Mouse (Mus musculus): ENCODE data around the gene Olfr948. TPM values are rescaled to one million over a fixed set of nuclear protein-coding genes. Genes with fewer than 3 reads are reported as not detected.

The Olfr948 gene
- total RNA-seq (2014; rRNA removed) (not detected in 2 replicates), polyA plus RNA-seq (2015; fragmentation: Nextera tagmentation; extraction: Ambion mirVana) (not detected in 2 replicates)

GRCm38 (mm10) chr9:39325945-39326344, at the start of gene Olfr948:
Gene Olfr948 (minus strand): TSS chr9:39326045.
- no peak for DNase-seq (ENCODE audit: low spot score)
- Histone ChIP-seq H3K9ac (replicated peaks; ENCODE audit: low read length) (no peak within 1 kb of the TSS), H3K36me3 (ENCODE audit: insufficient read depth, low read length) (no peaks in the 10 kb centered on the region), H3K4me2 (ENCODE audit: low read depth, low read length) (no peak within 1 kb of the TSS), H3K27ac (no peak within 1 kb of the TSS), H3K9me3 (ENCODE audit: low read length) (no peaks in the 10 kb centered on the region), H3K4me3 (ENCODE audit: low read length) (no peak within 1 kb of the TSS), H3K4me1 (ENCODE audit: insufficient read depth, low read length) (no peaks in the 10 kb centered on the region), H3K27me3 (ENCODE audit: insufficient read depth, low read length) (no peaks in the 10 kb centered on the region)
- no peak for TF ChIP-seq CTCF (IDR thresholded peaks at IDR 0.05; ENCODE audit: low read depth)
- no peak for ATAC-seq

GRCm38 (mm10) chr9:39287136-39287535, 38.7 kb downstream of the Olfr948 start:
- ATAC-seq (no peak), DNase-seq (ENCODE audit: low spot score) (no peak)
- no peak overlapping the region for H3K9ac ChIP-seq (replicated peaks; ENCODE audit: low read length)
- no peak overlapping the region for H3K4me2 ChIP-seq (ENCODE audit: low read depth, low read length)
- WGBS, result 87% methylated on average over 2 of the region's 2 CpGs
- no peak overlapping the region for H3K27ac ChIP-seq
- H3K36me3 ChIP-seq (ENCODE audit: insufficient read depth, low read length), result no peaks in the 10 kb centered on the region
- H3K9me3 ChIP-seq (ENCODE audit: low read length), result no peaks in the 10 kb centered on the region
- H3K4me1 ChIP-seq (ENCODE audit: insufficient read depth, low read length), result no peaks in the 10 kb centered on the region
- H3K4me3 ChIP-seq (ENCODE audit: low read length), result no peak overlapping the region
- H3K27me3 ChIP-seq (ENCODE audit: insufficient read depth, low read length), result no peaks in the 10 kb centered on the region
- TF ChIP-seq CTCF (IDR thresholded peaks at IDR 0.05; ENCODE audit: low read depth), result no peak

- no peak within 1 kb of the TSS for H3K4me2 ChIP-seq (ENCODE audit: low read depth, low read length)
- H3K9me3 ChIP-seq (ENCODE audit: low read length), result no peaks in the 10 kb centered on the region
- no peak for TF ChIP-seq CTCF (IDR thresholded peaks at IDR 0.05; ENCODE audit: low read depth)
- H3K27ac ChIP-seq, result no peak within 1 kb of the TSS
- H3K9ac ChIP-seq (replicated peaks; ENCODE audit: low read length), result no peak within 1 kb of the TSS
- H3K36me3 ChIP-seq (ENCODE audit: insufficient read depth, low read length), result no peaks in the 10 kb centered on the region
- H3K4me1 ChIP-seq (ENCODE audit: insufficient read depth, low read length), result no peaks in the 10 kb centered on the region
- H3K27me3 ChIP-seq (ENCODE audit: insufficient read depth, low read length), result no peaks in the 10 kb centered on the region
- no peak for DNase-seq (ENCODE audit: low spot score)
- no peak within 1 kb of the TSS for H3K4me3 ChIP-seq (ENCODE audit: low read length)
- no peak for ATAC-seq
- 86% methylated on average over 3 of the region's 3 CpGs for WGBS
Observed at GRCm38 (mm10) chr9:39276718-39277117, 49.1 kb downstream of the Olfr948 start, which contains the start of gene Olfr945. Gene Olfr945 (minus strand): TSS chr9:39276818.

Other genes starting within 250 kb of the Olfr948 start
- gene Olfr938, start 247.2 kb downstream of the Olfr948 start, total RNA-seq (2014; rRNA removed), result not detected in 2 replicates
- not detected in 2 replicates for gene Olfr938, start 247.2 kb downstream of the Olfr948 start, polyA plus RNA-seq (2015; fragmentation: Nextera tagmentation; extraction: Ambion mirVana)
- not detected in 2 replicates for gene Olfr27, start 197.9 kb downstream of the Olfr948 start, total RNA-seq (2014; rRNA removed)
- not detected in 2 replicates for gene Olfr27, start 197.9 kb downstream of the Olfr948 start, polyA plus RNA-seq (2015; fragmentation: Nextera tagmentation; extraction: Ambion mirVana)
- gene Olfr943, start 159.7 kb downstream of the Olfr948 start, total RNA-seq (2014; rRNA removed), result not detected in 2 replicates
- not detected in 2 replicates for gene Olfr943, start 159.7 kb downstream of the Olfr948 start, polyA plus RNA-seq (2015; fragmentation: Nextera tagmentation; extraction: Ambion mirVana)
- gene Olfr944, start 124.1 kb downstream of the Olfr948 start, total RNA-seq (2014; rRNA removed), result not detected in 2 replicates
- not detected in 2 replicates for gene Olfr944, start 124.1 kb downstream of the Olfr948 start, polyA plus RNA-seq (2015; fragmentation: Nextera tagmentation; extraction: Ambion mirVana)
- not detected in 2 replicates for gene Olfr1537, start 76.1 kb downstream of the Olfr948 start, total RNA-seq (2014; rRNA removed)
- gene Olfr1537, start 76.1 kb downstream of the Olfr948 start, polyA plus RNA-seq (2015; fragmentation: Nextera tagmentation; extraction: Ambion mirVana), result not detected in 2 replicates
- gene Olfr945, start 49.2 kb downstream of the Olfr948 start, total RNA-seq (2014; rRNA removed), result not detected in 2 replicates
- gene Olfr945, start 49.2 kb downstream of the Olfr948 start, polyA plus RNA-seq (2015; fragmentation: Nextera tagmentation; extraction: Ambion mirVana), result not detected in 2 replicates
- gene Olfr951, start 61.4 kb upstream of the Olfr948 start, total RNA-seq (2014; rRNA removed), result not detected in 2 replicates
- gene Olfr951, start 61.4 kb upstream of the Olfr948 start, polyA plus RNA-seq (2015; fragmentation: Nextera tagmentation; extraction: Ambion mirVana), result not detected in 2 replicates
- not detected in 2 replicates for gene Olfr952, start 101.1 kb upstream of the Olfr948 start, total RNA-seq (2014; rRNA removed)
- gene Olfr952, start 101.1 kb upstream of the Olfr948 start, polyA plus RNA-seq (2015; fragmentation: Nextera tagmentation; extraction: Ambion mirVana), result not detected in 2 replicates
- gene Olfr954, start 130.7 kb upstream of the Olfr948 start, total RNA-seq (2014; rRNA removed), result not detected in 2 replicates
- gene Olfr954, start 130.7 kb upstream of the Olfr948 start, polyA plus RNA-seq (2015; fragmentation: Nextera tagmentation; extraction: Ambion mirVana), result not detected in 2 replicates
- not detected in 2 replicates for gene Olfr955, start 145.9 kb upstream of the Olfr948 start, total RNA-seq (2014; rRNA removed)
- gene Olfr955, start 145.9 kb upstream of the Olfr948 start, polyA plus RNA-seq (2015; fragmentation: Nextera tagmentation; extraction: Ambion mirVana), result not detected in 2 replicates
- not detected in 2 replicates for gene Olfr44, start 167.9 kb upstream of the Olfr948 start, total RNA-seq (2014; rRNA removed)
- not detected in 2 replicates for gene Olfr44, start 167.9 kb upstream of the Olfr948 start, polyA plus RNA-seq (2015; fragmentation: Nextera tagmentation; extraction: Ambion mirVana)
- not detected in 2 replicates for gene Olfr957, start 189.8 kb upstream of the Olfr948 start, total RNA-seq (2014; rRNA removed)
- not detected in 2 replicates for gene Olfr957, start 189.8 kb upstream of the Olfr948 start, polyA plus RNA-seq (2015; fragmentation: Nextera tagmentation; extraction: Ambion mirVana)
- gene Olfr958, start 228.0 kb upstream of the Olfr948 start, total RNA-seq (2014; rRNA removed), result not detected in 2 replicates
- gene Olfr958, start 228.0 kb upstream of the Olfr948 start, polyA plus RNA-seq (2015; fragmentation: Nextera tagmentation; extraction: Ambion mirVana), result not detected in 2 replicates
- 3.6 TPM in 1 of 2 replicates, not detected in the other for gene Olfr959, start 249.5 kb upstream of the Olfr948 start, total RNA-seq (2014; rRNA removed)
- gene Olfr959, start 249.5 kb upstream of the Olfr948 start, polyA plus RNA-seq (2015; fragmentation: Nextera tagmentation; extraction: Ambion mirVana), result not detected in 2 replicates